Mouse (Mus musculus) layer of hippocampus, adult 9-10 months (tissue): ENCODE measurements around the gene Kcnh7.

Experiments used
- DNase-seq: peaks from one replicate; pipeline ENCODE4 v3.0.0; 2022; ENCODE audit warnings: low spot score

The Kcnh7 gene

DNA sequence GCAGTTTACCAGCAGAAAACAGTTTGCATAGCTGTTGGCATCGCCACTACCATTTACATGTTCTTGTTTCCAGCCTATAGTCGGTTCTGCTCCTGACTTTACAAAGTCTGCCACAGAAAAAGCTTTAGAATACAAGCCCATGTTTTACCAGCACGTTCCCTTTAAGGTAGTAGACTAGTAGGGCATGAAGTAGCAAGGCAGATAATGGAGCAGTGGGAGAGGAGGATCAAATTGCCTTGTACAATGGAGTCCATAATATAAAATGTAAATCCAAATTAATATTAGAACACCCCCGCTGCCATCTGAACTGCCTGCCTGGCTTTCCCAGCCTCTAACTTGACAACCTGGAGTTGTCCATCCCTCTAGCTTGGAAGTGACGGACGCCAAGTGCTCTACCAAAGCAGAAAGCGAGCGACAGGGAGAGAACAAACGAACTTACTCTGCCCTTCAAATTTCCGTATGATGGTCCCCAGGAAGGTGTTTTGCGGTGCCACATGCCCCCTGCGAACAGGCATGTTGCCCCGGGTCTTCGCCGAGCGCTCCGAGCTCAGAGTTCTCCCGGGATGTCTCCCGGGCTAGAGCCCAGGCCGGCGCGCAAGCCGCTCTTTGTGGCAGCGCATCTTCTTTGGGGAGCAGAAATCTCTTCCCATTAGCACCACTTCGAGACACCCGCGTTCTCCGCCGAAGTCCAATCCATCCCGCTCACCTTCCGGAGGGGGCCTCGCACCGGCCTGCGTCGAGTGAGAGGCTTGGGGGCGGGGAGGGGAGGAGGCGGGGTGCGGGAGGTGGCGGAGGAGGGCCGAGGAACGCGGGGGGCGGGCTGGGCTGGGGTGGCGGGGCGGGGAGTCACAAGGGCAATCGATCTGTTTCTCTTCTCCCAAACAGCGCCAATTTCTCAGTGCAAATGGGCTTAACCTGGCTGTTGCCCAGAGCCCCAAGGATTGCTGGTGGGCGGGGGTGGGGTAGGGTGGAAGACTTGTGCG, at the start of gene Kcnh7:
Gene Kcnh7, minus strand, starts transcription at position 725 of the 983 bp plus-strand sequence.
- no peak for DNase-seq

DNA sequence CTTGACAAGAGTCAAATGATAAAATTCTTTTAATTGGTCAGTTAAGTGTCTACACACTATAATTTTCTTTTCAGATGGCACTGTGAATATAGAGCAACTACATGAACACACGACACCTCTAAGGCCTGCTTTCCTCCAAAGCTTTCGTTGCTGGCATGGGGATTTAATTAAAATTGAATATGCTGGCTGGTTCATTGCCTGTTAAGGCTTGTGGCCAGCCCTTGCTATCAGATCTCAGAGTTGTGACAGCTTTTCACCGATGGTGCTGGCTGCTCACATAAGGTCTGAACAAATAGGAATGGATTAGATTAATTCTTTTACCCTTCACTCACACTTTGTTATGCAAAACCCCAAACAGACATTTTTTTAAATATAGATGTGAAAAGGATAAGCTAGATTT, 23.3 kb upstream of the Kcnh7 start:
- no peak for DNase-seq

DNA sequence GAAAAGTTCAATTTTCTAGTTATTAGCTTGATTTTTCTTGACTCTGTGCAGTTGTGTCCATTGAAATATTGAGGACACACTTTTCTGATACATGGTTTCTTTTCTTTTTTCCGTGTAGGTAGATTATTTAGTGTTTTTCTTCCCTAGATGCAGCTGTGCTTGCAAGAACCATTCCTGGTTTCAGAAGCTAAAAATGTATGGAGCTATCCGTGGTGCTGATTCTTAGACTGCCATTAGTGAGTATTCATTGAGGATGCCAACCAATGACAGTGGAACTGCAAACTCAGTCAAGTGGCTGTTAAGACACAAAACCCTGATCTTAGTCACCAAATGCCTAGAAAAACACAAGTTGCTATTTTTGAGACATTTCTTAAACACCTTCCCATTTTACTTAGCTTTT, 1.9 kb upstream of the Kcnh7 start:
- no peak for DNase-seq

DNA sequence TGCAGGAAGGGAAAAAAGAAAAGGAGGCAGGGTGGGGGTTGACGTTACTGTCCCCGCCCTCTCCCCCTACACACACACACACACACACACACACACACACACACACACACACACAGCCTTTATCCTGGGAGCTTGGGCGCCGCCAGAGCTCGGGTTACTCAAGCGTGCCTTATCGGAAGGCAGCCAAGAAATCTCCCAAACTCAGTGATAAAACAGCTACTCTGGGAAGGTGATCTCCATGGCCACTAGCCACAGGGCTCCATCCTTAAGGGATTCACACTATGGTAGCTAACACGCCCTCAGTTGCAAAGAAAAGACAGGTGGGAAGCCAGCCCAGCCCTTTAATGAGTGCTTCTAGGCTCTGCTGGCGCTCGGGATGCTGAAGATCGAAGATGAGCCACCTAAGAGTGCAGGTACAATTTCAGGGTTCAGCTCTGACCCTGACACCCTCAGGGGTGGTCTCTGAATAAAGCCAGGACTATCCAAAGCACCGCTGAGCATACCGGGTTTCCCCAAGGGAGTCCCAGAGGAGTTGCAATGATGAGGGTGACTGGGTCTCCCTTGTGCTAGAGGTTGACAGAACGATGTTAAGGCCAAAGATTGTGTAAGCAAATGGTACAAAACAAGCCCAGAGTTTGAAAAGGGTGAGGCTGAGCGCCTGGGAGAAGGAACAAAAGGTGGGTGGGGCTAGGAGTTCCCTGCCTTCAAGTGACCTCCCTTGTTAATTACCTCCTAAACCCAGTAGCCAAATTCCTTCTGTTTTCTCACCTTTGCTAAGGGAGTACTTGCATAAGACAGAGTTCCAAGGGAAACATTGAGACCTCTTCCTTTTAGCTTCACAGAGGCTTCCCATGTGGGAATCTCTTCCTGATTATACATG, 704 bp upstream of the Kcnh7 start:
- no peak for DNase-seq

DNA sequence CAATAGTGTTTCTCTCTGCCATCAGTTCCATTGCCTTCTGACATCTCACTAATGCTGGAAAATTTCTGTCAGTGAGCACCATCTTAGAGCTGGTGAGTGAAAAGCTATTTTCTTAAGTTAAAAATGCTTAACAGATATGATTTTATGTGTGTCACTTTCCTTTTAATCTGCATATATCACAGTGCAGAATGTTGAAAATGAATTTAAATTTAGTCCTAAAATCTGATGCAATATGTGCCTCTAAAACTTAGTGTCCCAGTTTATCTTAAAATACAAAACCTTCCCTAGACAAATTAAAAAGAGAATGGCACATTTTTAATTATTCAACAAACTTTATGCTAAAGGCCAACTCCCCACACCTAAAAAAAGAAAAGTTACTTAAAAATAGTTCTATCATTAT, 30.4 kb downstream of the Kcnh7 start:
- DNase-seq = no peak

DNA sequence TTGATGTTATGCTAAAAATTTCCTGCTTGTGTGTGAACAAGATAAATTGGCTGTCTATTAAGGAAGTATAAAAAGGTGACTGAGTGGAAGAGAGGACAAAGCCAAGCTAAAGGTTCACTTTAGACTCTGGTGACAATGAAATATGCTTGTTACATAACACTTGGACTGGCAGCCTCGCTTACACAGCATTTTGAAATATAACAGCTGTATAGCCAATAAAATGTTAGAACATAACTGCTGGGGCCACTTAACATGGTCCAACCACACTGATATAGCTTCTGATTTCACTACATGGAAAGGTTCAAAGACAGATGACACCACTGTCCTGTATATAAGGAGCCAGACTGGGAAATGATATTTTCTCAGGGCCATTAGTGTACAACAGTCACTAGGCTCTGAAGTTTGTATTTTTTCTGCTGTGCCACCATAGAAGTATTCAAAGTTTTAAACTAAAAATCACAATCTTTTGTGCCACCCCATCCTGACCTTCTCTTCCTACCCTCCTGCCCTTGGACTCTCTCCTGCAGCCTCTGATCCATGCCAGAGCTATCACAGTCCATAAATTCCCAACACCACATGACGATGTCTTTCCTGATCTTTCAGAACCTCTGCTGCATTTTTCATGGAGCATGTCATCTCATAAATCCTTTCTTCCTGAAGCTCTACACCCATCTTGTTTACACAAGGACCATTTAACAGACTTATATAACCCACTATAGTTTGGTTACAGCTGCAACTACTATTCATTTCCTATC, 56.1 kb downstream of the Kcnh7 start:
- no peak for DNase-seq

DNA sequence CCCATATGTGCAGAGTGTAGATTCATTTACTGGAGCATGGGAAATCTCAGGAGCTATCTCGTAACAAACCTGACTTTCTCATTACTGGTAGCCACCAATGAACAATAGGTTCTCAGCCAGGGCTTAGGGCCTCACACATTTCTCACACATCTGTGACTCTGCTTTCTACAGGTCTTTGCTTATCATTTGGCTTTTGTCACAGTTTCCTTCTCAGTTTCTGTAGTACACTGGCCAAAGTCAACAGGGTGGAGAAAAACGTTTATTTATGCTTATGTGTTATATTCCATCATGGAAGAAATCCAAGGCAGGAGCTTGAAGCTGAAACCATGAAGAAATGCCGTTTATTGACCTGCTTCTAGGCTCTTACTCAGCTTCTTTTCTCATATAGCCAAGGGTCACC, 63.8 kb downstream of the Kcnh7 start:
- no peak for DNase-seq

DNA sequence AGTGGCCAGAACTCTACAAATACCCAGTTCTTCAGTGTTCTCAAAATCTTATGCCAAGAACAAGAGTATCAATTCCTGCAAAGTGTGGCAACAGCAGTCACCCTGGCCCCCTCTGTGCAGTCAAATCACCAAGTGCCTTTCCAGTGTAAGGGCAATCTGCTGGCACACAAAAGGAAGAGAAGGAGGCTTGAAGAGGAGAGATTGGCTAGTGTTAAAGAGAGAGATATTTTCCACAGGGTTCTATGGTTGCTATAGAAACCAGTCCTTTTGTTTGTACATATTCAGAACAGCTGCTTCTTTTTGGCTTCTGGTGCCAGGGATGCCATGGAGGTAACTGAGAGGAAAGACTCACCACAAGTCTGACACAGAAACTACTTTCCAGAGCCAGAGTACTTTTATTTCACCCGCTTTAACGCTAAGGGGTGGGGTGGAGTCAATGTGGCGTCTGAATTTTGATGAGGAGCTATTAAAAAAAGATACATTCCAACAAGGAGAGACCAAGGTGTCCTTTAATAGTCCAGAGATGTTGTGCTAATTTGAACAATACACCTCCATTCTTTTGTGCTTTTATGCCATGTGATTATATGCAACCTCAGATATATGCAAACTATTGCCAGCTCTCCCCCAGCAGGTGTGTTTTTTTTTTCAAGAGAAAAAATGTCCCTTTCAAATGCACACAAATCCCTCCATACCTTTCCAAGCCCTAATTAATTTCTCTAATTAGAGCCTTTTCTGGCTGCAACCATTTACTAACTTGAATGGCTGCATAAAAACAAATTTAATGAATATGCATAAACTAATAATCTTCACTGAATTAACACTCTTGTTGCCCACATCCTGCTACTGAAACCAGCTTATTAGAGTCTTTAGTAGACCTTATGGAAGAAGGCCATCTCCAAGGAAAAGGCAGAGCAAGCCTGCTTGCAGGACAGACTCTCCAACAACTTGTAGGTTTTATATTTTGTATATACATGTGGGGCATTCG, 66.6 kb downstream of the Kcnh7 start:
- no peak for DNase-seq

DNA sequence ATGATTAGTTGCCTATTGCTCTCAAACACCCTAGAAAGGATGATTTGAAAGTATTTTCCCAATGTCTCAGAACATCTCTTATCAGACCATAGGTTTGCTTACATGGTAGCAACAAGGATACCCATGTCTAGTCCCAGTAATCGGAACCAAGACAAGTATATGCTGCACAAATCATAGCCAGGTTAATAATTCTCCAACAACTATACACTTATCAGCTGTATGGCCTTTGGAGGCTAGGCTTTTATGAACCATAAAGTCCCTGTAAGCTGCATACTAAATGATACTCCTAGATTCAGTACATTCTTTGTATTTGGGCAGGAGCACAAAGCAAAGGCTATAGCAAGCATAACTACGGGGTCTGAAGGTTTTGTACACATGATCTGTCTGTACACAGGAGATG, 78.1 kb downstream of the Kcnh7 start:
- DNase-seq = no peak

DNA sequence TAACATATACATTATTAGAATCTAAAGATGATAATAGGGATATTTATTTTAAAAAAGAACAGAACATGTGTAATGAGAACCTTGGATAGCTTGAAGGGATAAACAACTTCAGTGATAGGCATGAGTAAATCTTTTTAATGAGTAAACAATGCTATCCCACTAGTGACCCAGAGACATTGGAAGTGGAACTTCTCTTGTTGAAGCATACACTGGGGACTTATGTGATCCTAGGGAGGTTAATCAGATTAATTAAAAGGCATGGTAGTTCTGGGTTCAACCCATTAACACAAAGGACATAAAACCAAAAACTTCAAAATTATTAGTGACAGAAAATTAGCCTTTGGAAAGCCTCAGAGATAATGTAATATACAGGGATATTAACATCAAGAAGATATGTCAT, 84.4 kb downstream of the Kcnh7 start:
- DNase-seq = no peak

DNA sequence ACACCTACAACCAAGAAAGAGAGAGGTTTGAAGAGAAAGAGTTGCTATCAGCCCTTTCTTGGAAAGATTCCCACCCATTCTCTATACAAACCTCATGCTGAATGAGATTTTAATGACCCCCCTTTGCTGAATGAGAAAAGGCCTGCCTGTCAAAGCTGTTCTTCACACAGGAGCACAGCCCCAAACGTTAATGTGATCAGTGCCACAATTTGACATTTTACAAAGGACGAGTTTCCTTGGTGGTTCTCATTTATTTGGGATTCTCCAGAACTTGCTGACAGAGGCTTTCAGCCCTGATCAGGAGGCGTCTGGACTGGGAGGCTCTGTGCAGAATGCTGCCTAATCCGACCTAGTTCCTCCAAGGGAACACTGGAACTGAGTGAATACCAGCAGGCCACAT, 92.3 kb downstream of the Kcnh7 start:
- no peak for DNase-seq

DNA sequence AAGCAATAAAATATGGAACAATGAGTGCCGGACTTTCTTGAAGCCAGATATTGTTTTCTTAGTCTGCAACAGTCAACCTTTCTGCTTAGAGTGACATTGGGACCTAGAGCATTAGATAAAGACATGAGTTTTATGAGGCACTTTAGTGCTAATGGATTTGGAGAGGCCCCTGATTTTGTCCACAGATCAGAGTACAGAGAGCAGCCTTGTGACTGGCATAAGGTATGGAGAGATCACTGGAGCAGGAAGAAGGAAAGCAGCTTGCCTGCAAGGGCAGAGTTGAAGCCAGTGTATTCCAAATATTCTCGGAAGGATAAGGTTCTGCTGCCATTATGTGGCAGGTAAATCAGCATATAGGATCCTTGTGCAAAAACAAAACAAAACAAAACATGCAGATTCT, 93.6 kb downstream of the Kcnh7 start:
- no peak for DNase-seq

DNA sequence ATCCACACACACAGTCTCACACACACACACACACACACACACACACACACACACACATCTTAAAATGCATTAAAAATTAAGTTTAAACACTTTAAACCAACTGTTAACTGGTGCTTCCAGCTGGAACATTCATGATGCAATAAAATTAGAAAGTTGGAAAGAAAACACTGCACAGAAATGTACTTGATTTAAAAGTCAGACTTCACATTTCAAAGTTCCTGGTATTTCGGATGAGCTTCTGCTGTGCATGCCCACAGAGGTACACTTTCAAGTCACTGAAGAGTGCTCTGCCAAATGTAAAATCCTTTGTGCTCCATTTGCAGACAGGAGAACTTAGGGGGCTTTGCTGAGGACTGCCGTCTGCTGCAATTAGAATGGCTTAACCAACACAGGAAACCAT, 125.7 kb downstream of the Kcnh7 start:
- peak; percentile 16 for DNase-seq

DNA sequence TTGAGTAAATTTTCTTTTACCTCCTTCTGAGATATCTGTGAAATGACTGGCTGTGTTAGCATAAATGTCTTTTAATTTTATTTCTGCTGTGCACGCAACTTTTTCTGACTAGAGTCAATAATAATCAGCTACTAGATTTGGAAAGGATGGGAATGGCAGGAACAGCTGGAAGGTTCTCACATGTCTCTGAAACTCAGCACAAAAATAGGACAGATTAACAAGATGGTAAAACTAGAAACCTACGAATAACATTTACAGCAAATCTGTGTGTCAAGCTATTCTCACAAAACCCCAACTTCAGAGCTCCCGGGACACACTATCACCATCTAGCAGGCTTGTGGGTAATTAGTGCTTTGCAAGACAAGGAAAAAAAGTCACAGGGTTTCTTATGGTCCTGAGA, 134.2 kb downstream of the Kcnh7 start:
- DNase-seq = no peak

DNA sequence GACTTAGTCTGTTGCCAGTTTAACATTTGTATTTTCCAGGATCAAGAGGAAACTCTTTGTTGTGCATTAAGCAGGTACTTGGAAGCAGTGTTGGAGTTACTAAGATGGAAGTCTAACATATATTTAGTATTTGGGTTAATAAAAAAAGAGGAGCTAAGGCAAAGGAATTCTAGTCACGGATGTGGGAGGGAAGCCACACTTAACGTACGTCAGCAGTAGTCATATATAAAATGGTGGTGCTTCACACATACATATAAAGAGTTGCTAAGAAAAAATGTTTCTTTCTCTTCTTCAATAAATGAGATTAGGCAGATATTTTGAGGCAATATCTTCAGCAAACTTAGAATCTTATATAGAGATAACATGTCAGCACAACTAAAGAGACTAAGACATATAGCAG, 144.4 kb downstream of the Kcnh7 start:
- no peak for DNase-seq

DNA sequence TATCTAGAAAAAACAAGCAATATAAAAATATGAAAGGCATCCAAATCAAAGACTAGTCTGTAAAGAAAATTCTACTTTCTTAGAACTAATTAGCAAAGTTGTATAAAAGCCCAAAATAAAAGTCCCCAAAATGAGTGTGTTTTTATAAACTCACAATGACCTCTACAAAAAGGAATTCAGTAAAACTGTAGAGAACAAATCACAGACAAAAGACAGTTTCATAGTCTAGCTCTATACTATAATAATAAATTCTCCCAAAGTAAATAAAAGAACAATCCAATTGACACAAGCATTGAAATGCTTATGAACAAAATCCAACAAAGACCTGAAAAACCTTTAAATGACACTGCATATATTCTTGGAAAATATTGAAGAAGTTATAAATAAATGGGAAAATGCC, 169.2 kb downstream of the Kcnh7 start:
- no peak for DNase-seq

DNA sequence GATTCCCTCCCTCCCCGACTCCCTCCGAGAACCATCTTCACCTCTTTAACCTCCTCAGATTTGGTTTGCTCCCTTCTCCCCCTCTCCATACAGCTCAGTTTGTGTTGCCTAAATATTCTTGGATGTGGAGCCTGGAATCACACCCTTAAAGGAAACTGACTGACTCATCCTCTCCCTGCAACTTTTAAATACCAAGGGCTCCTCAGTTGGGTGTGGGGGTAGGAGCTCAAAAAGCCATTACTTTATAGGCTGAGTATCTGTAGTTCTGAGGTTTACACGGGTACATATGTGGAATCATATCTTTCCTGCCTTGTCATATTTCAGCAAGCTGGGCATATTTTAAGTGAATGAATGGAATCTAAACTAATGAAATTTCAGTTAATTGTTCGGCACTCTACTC, 174.9 kb downstream of the Kcnh7 start:
- no peak for DNase-seq

DNA sequence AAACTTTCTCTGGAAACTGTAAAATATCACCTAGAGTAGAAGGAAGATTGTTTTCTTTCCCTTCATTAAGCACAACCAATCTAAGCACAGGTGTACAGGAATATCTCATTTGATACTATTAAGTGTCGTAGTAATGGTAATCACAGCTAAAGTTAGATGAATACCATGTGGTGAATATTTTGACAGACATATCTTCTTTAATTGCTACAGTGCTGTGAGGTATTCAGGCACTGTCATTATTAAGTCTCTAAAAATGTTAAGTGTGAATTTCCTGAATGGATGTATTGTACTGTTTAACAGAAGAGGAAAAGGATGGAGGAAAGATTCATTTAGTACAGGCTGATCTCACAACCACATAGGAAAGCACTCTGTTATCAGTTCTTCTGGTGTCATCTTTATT, 181.3 kb downstream of the Kcnh7 start:
- DNase-seq = no peak

DNA sequence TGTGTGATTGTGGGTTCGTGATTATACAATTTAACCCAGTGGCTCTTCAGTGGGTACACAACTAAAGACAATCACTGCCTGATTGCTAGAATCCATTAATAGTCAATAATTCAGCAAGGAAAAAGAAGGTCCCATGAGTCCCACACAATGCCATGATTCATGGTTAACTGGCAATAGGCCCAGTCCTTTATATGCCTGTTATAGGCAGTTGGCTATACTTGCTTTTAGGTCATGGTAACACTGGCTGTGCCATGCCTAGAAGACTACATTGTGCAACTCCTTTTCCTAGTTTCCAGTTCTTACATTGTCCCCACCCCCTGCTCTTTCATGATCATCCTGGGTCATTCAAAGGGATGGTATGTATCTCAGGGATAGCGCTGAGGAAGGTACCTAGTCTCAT, 186.4 kb downstream of the Kcnh7 start:
- DNase-seq = no peak

DNA sequence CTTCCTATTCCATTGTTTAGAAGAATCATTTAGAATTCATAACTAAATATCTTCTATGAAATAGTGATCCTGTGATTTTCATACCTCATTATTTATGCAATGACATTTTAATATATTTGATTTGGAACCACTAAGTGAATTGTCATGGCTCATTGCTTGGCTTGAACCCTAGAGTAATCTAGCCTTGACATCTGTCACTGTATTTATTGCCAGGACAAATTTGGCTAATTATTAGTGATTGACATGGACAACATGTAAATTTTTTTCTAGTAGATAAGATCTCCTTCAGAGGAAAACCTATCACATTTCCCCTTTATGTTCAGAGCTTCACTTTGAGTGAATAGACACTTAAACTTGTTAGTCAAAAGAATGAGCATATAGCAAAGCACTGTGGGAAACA, 195.5 kb downstream of the Kcnh7 start:
- peak; percentile 17 for DNase-seq

DNA sequence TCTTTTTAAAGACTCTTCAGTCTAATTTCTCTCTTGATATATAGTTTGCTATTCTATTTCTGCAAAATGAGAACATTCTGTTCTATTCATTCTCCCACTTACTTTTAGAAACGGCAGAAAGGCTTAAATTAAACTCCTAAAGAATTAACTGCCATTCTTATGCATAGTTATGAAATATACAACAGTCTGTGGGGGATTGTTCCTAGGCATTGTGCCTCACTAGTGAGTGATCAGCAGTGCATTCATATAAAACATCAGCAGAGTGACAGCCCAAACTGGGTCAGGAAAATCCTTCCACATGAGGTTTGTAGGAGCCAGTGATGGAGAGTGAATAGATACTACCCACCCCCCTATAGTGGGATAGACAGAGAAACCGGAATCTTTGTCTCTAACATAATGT, 200.2 kb downstream of the Kcnh7 start:
- DNase-seq = no peak
